ENCODE assay signal across 18 mouse cellular contexts in the genomic region with DNA sequence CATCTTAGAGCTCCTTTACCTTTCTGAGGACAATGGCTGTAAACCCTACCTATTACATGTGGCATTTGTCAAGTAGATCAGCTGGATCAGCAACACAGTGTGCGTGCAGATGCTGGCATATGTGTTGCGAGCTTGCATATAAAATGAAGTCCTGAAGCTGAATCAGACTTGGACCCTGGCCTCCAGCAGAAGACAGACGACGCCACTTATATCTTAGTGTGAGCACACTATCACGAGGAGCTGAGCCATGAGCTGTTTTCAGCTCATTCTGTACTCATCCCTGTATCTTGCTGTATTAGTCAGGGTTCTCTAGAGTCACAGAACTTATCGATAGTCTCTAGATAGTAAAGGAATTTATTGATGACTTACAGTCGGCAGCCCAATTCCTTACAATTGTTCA. TPM values are rescaled to one million over a fixed set of nuclear protein-coding genes. Genes with fewer than 3 reads are reported as not detected.
"Had no signal": no experiment of that assay in that cellular context is flagged by ENCODE, and none has a peak within 500 bp of the region (broad histone marks: within the 10 kb centered on the region; RNA-seq: fewer than 3 reads in every experiment).

No protein-coding gene starts in this region.

- H3K36me3 ChIP-seq: midbrain, embryonic 10.5 days; midbrain, embryonic 12.5 days; neural tube, embryonic 13.5 days; neural tube, embryonic 15.5 days had no signal

- H3K9me3 ChIP-seq: midbrain, embryonic 10.5 days; midbrain, embryonic 12.5 days; neural tube, embryonic 13.5 days; neural tube, embryonic 15.5 days had no signal

- DNase-seq: lung, adult 18-20 months; lung, postnatal 10 days; lung, postnatal 4 days; midbrain, embryonic 14.5 days; retina, postnatal 1 day; right cerebral cortex, postnatal 14 days; spleen, adult 18-20 months; thymus, adult 18-20 months; thymus, postnatal 14 days; thymus, postnatal 36 days had no signal

- ATAC-seq: midbrain, embryonic 16.5 days had no signal

- H3K27ac ChIP-seq: midbrain, embryonic 10.5 days; midbrain, embryonic 12.5 days; neural tube, embryonic 13.5 days; neural tube, embryonic 15.5 days had no signal

- H3K4me2 ChIP-seq: lung, embryonic 14.5 days; midbrain, embryonic 12.5 days; neural tube, embryonic 13.5 days; neural tube, embryonic 15.5 days had no signal

- H3K4me3 ChIP-seq: midbrain, embryonic 10.5 days; midbrain, embryonic 12.5 days; myocyte; neural tube, embryonic 13.5 days; neural tube, embryonic 15.5 days had no signal

- H3K9ac ChIP-seq: lung, embryonic 14.5 days; midbrain, embryonic 12.5 days; neural tube, embryonic 13.5 days; neural tube, embryonic 15.5 days had no signal

RNA-seq across cellular contexts. Expression of a gene that starts 4.6 kb away (rescaled TPM):
- total RNA-seq: megakaryocyte-erythroid progenitor cell, adult 5-6 weeks had no signal
- polyA plus RNA-seq: myocyte had no signal
